Mouse (Mus musculus) thymus, postnatal 14 days (tissue): ENCODE data around the gene Pask.

ENCODE experiments used
- DNase-seq: peaks from one replicate; pipeline ENCODE4 v3.0.0; 2021

The Pask gene

GRCm38 (mm10) chr1:93277041-93277440, 66.2 kb downstream of the Pask start:
- DNase-seq, result no peak

- no peak for DNase-seq
These were observed 67.7 kb downstream of the Pask start for GRCm38 (mm10) chr1:93275561-93275960.

GRCm38 (mm10) chr1:93272409-93272821, 70.9 kb downstream of the Pask start:
- DNase-seq, result peak; percentile 66

GRCm38 (mm10) chr1:93271751-93272150, 71.5 kb downstream of the Pask start:
- no peak for DNase-seq

GRCm38 (mm10) chr1:93270516-93271240, 72.6 kb downstream of the Pask start:
- no peak for DNase-seq

- DNase-seq, result no peak
These were observed 75.0 kb downstream of the Pask start for GRCm38 (mm10) chr1:93268246-93268645.

- no peak for DNase-seq
These were observed 76.1 kb downstream of the Pask start for GRCm38 (mm10) chr1:93267207-93267606.
